Comparison of ENCODE assay signal across 21 mouse cellular contexts in the genomic region with DNA sequence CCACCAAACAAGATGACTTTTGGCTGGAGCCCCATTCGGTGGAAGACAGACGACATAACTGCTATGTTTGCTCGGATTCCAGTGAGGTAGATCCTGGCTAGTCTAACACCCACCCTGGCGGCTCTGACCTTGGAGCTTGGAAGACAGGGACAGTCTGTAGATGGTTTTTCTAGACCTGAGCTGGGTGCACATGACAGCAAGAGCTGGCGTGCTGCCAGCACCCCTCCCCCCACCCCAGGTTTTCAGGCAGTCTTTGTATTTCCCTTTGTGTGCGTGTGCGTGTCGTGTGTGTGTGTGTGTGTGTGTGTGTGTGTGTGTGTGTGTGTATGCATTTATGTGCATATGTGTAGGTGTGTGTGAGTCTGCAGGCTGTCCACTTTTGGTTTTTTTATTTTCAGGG. TPM values are rescaled to one million over a fixed set of nuclear protein-coding genes. Genes with fewer than 3 reads are reported as not detected.
"Had no signal": no experiment of that assay in that cellular context is flagged by ENCODE, and none has a peak within 500 bp of the region (broad histone marks: within the 10 kb centered on the region; RNA-seq: fewer than 3 reads in every experiment).

No protein-coding gene starts in this region.

- H3K9me3 ChIP-seq: kidney, embryonic 15.5 days; limb, embryonic 10.5 days; liver, embryonic 15.5 days had no signal

- H3K4me1 ChIP-seq: liver, embryonic 15.5 days had no signal

- H3K36me3 ChIP-seq: kidney, embryonic 15.5 days; limb, embryonic 10.5 days; liver, embryonic 15.5 days had no signal

- H3K4me3 ChIP-seq: kidney, embryonic 15.5 days; limb, embryonic 10.5 days; liver, embryonic 15.5 days had no signal

- DNase-seq: kidney, adult 18-20 months; kidney, postnatal 14 days; lung, adult 2 months; lung, postnatal 4 days; right cerebral cortex, postnatal 14 days; thymus, postnatal 4 days had no signal

- H3K4me2 ChIP-seq: kidney, embryonic 15.5 days; liver, embryonic 11.5 days; liver, embryonic 15.5 days; midbrain, embryonic 11.5 days had no signal

- ATAC-seq: lung, postnatal 0 days had no signal

- H3K27ac ChIP-seq: limb, embryonic 10.5 days; liver, embryonic 15.5 days had no signal

- H3K9ac ChIP-seq: kidney, embryonic 15.5 days; liver, embryonic 15.5 days had no signal

RNA-seq across cellular contexts. Expression of a gene that starts 25.7 kb away (rescaled TPM):
- total RNA-seq: layer of hippocampus, adult 8-10 months; layer of hippocampus, postnatal 14 days; left cerebral cortex, adult 18-20 months; left cerebral cortex, postnatal 10 days; megakaryocyte, adult 5-6 weeks; monocyte, adult 5-6 weeks had no signal
- polyA plus RNA-seq: kidney, embryonic 15.5 days; large intestine, adult 2 months; limb, embryonic 10.5 days; limb, embryonic 14.5 days; liver, embryonic 11.5 days; liver, embryonic 15.5 days; lung, adult 2 months; lung, postnatal 0 days; midbrain, embryonic 11.5 days; neural tube, embryonic 14.5 days had no signal
